Mouse (Mus musculus) layer of hippocampus, postnatal 14 days (tissue): Measurements from ENCODE around the gene Spag6. TPM values are rescaled to one million over a fixed set of nuclear protein-coding genes. Genes with fewer than 3 reads are reported as not detected.

Experiments used
- DNase-seq, 2 experiments: peaks; one replicate each; pipeline ENCODE4 v3.0.0; 2021 to 2022; ENCODE audit warnings: low spot score in 2 of 2, mixed read lengths in 1 of 2
- long read RNA-seq, 2 experiments: library from polyadenylated mRNA; stranded (forward); transcript quantifications; one replicate each; pipeline ENCODE4 v2.0.0; 2021
- total RNA-seq, 2 experiments: library from RNA; stranded (reverse); gene quantifications; 2 replicates each; pipeline ENCODE4 v1.2.3; 2021

Gene Spag6
- 1 to 10 TPM; 1.8 to 1.9 TPM for total RNA-seq
- long read RNA-seq, experiment 1, partial matches to known transcripts = 0 of 1 reads
- long read RNA-seq, experiment 1, other reads (novel, unspliced or antisense) = 1 of 1 reads
- long read RNA-seq, experiment 2, partial matches to known transcripts = 0 of 1 reads
- long read RNA-seq, experiment 2, other reads (novel, unspliced or antisense) = 1 of 1 reads

DNA sequence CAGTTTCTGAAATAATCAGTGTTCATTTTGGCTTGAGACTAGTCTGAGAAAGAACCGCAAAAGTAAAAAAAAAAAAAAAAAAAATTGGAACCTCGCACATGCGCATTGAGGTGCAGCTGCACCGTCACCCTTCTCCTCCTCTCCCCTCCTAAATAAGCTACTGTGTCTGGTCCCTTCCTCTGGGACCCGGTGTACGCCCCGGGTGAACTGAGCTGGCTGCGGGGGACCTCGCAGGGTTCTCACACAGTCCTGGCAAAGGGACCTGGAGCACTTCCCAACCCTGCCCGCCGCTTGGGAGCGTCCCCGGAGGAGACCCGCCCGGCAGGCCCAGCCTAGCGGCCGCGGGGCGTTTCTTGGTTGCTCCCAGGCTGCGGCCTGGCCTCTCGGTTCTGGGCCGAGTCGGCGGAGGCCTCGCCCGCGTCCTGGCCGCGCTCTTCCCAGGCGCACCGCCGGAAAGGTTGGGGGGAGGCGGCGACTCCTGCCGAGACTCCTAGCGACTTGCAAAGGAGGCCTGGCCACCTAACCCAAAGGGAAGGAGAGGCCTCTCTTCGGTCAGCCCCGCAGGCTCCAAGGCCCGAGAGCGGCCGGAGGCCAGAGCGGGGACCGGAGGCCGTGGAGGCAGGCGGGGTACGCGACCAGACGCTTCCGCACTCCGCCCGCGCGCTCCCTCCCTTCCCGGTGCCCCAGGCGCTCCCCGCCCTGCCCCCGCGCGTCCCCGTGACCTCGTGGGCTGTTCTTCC is at the start of gene Spag6:
Gene Spag6, plus strand, starts transcription at position 162 of the 740 bp plus-strand sequence.
- peak; percentile 58 to 80 for DNase-seq

- no peak for DNase-seq
Measured at GRCm38 (mm10) chr2:18648563-18648962, 45.3 kb upstream of the Spag6 start.

- no peak for DNase-seq
Measured at GRCm38 (mm10) chr2:18654821-18655220, 39.0 kb upstream of the Spag6 start.

DNA sequence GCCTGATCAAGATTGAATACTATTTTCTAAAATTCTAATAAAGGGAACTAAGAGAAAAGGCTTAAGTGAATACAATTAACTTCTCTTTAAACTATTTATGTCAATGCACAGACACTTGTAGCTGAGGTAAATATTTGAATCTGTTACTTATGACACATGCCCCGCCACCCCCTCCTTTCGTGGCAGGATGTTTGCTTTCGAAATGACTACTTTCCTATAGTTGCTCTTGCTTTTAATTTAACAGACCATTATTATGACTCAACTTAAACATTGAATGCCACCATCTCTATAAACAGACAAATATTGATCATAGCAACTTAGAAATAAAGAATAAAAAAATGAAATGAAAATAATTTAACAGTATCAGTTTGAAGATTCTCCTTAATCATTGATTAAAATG is 29.8 kb upstream of the Spag6 start:
- DNase-seq = no peak

GRCm38 (mm10) chr2:18671041-18671440 is 22.8 kb upstream of the Spag6 start:
- DNase-seq = no peak

- DNase-seq = peak; percentile 94 to 98
Measured at GRCm38 (mm10) chr2:18672133-18672765, 21.6 kb upstream of the Spag6 start, which contains the start of gene Commd3. Commd3 (plus strand) TSS chr2:18672384.

GRCm38 (mm10) chr2:18672766-18673164 is 21.1 kb upstream of the Spag6 start:
- DNase-seq = no peak

- no peak for DNase-seq
Measured at GRCm38 (mm10) chr2:18673766-18674165, 20.1 kb upstream of the Spag6 start.

DNA sequence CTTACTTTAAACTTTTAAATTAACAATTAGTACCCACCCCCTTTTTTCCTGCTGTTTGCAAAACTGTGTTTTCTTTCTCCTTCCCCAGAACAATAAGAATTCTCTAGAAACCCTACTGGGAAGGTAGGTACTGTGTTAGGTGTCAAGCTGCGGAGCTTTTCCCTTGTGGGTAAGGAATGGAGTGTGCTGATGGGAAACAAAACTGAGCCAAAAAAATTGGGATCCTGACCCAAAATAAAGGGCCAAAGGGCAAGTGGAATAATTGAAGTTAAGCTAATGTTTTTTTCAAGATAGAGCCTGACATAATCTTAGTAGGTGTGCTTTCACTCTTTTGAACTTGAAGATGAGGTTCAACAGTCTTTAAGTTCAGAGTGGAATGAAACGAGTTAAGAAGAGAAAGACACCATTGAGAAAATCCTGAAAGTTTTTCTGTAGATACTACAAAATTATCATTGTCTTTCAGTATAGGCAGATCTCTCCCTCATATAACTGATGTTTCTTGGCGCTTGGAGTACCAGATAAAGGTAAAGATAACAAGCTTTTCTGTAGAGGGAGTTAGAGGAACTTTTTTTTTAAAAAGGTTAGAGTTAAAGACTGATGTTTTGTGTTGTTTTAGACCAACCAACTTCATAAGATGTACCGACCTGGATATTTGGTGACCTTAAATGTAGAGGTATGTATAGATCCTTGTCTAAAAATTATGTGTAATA is 19.5 kb upstream of the Spag6 start:
- no peak for DNase-seq

- DNase-seq = no peak
Measured at GRCm38 (mm10) chr2:18675681-18676456, 18.0 kb upstream of the Spag6 start.

GRCm38 (mm10) chr2:18676457-18676935 is 17.3 kb upstream of the Spag6 start:
- DNase-seq = peak; percentile 73 to 81

- peak in 1 of 2 experiments; percentile 63 for DNase-seq
Measured at GRCm38 (mm10) chr2:18676936-18677491, 16.8 kb upstream of the Spag6 start, which contains the start of gene Bmi1. Bmi1 (plus strand) TSS chr2:18677018.

GRCm38 (mm10) chr2:18677631-18678471 is 16.0 kb upstream of the Spag6 start:
- peak in 1 of 2 experiments; percentile 56 for DNase-seq

DNA sequence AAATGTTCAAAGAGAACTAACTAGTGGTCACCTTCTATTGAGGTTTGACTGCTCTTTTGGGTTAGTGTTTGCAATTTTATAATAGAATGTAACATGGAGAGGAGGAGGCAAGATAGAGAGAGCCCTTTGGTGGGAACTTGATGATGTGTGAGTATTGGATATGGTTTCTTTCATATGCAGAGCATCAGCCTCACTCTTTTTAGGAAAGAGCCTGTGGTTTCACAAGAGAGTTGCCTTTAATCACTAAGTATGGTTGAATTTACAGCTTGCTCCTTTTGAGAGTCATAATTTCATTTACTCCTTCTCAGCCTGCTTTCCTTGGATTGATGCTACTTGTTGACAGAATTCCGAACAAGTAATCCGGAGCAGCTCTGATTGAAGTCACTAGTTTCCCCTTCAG is 14.1 kb upstream of the Spag6 start:
- no peak for DNase-seq

DNA sequence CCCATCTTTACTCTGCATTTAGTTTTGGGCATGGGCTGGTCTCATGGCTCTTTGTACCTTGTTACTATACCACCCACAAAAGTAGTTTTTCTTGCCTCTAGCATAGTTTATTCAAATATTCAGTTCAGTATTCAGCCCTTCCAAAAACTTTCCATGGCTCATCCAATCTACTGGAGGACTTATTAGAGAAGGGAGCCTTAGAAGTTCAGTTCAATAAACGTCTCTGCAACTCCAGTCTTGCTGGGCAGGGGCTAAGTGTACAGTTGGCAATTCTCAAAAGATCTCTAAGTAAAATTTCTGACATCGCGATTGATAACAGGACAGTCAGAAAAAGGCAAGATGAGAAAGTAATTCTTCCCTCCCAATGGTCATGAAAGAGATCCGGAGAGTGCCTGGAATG is 13.3 kb upstream of the Spag6 start:
- DNase-seq = no peak

- DNase-seq = no peak
Measured at GRCm38 (mm10) chr2:18680961-18681360, 12.9 kb upstream of the Spag6 start.

- no peak for DNase-seq
Measured at GRCm38 (mm10) chr2:18684062-18684461, 9.8 kb upstream of the Spag6 start.

GRCm38 (mm10) chr2:18686386-18686785 is 7.4 kb upstream of the Spag6 start:
- no peak for DNase-seq

- DNase-seq = no peak
Measured at GRCm38 (mm10) chr2:18686826-18687519, 6.9 kb upstream of the Spag6 start.
